Mouse (Mus musculus) cerebellum, adult 2 months (tissue): ENCODE measurements around the gene Col6a4.

Experiments used
- CTCF ChIP-seq: fragments of 200-500 bp; IDR thresholded peaks from 2 replicates; pipeline ENCODE4 v1.5.1; 2011; ENCODE audit warnings: low read depth, mild to moderate bottlenecking, control low read depth, low read length, moderate library complexity, borderline replicate concordance; ENCODE audit not compliant: insufficient read depth
- POLR2A ChIP-seq: fragments of 200-500 bp; IDR thresholded peaks from 2 replicates; pipeline ENCODE4 v1.6.1; 2011; ENCODE audit warnings: low read length, control low read depth, borderline replicate concordance; ENCODE audit not compliant: insufficient read depth

DNA sequence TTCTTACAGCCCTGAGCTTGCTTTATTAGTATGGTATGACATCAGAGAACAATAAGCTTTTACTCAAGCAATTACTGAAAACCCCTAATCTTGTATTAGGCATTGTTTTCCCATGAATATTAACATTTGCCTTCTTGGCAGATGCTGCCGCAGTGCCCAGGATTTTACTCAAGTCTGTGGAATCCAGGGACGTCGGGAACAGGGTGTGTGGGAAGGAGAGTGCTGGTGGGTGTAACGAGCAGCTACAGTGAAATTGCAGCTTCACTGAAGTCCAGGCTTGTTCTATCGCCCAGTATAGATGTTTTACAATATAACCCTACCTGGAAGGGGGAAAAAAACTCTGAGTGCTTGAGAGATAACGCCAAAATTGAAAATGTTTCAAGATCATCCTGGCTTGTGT is 104.2 kb downstream of the Col6a4 start:
- TF ChIP-seq CTCF (no peak), POLR2A (no peak)
